Mouse (Mus musculus): ENCODE results near the gene Ccni.

Gene Ccni

GRCm38 (mm10) chr5:93198232-93198631, 8.1 kb downstream of the Ccni start:
- no peak for DNase-seq

- DNase-seq: no peak
These were observed 15.9 kb downstream of the Ccni start for GRCm38 (mm10) chr5:93190428-93190827.

- no peak for DNase-seq
These were observed 16.7 kb downstream of the Ccni start for GRCm38 (mm10) chr5:93189607-93190006.

- no peak for DNase-seq
These were observed 21.7 kb downstream of the Ccni start for GRCm38 (mm10) chr5:93184548-93184947.

GRCm38 (mm10) chr5:93183311-93183710, 23.0 kb downstream of the Ccni start:
- DNase-seq: no peak

- DNase-seq: no peak
These were observed 26.0 kb downstream of the Ccni start for GRCm38 (mm10) chr5:93180252-93180651.

GRCm38 (mm10) chr5:93178616-93179015, 27.7 kb downstream of the Ccni start:
- no peak for DNase-seq

- DNase-seq: no peak
These were observed 31.6 kb downstream of the Ccni start for GRCm38 (mm10) chr5:93174675-93175074.

GRCm38 (mm10) chr5:93172536-93172935, 33.8 kb downstream of the Ccni start:
- no peak for DNase-seq

- no peak for DNase-seq
These were observed 34.9 kb downstream of the Ccni start for GRCm38 (mm10) chr5:93171420-93171819.

- no peak for DNase-seq
These were observed 37.6 kb downstream of the Ccni start for GRCm38 (mm10) chr5:93168654-93169053.

GRCm38 (mm10) chr5:93167919-93168516, 38.3 kb downstream of the Ccni start:
- no peak for DNase-seq

GRCm38 (mm10) chr5:93163541-93163940, 42.8 kb downstream of the Ccni start:
- DNase-seq: no peak

GRCm38 (mm10) chr5:93154401-93154800, 51.9 kb downstream of the Ccni start:
- DNase-seq: no peak

- peak in 1 of 2 experiments; percentile 10 for DNase-seq
These were observed 53.8 kb downstream of the Ccni start for GRCm38 (mm10) chr5:93152451-93152850.

GRCm38 (mm10) chr5:93151985-93152384, 54.3 kb downstream of the Ccni start:
- DNase-seq: peak in 1 of 2 experiments; percentile 21

- DNase-seq: no peak
These were observed 56.1 kb downstream of the Ccni start for GRCm38 (mm10) chr5:93149969-93150777.

- no peak for DNase-seq
These were observed 60.8 kb downstream of the Ccni start for GRCm38 (mm10) chr5:93145504-93145903.

GRCm38 (mm10) chr5:93144874-93145273, 61.4 kb downstream of the Ccni start:
- no peak for DNase-seq

GRCm38 (mm10) chr5:93143360-93144091, 62.8 kb downstream of the Ccni start:
- no peak for DNase-seq

GRCm38 (mm10) chr5:93140747-93141146, 65.5 kb downstream of the Ccni start:
- no peak for DNase-seq

- no peak for DNase-seq
These were observed 66.9 kb downstream of the Ccni start for GRCm38 (mm10) chr5:93139350-93139749.

GRCm38 (mm10) chr5:93136956-93137586, 69.2 kb downstream of the Ccni start:
- DNase-seq: peak; percentile 51 to 60
